Mouse (Mus musculus) liver, embryonic 11.5 days (tissue): ENCODE measurements at regions not wholly inside any gene's neighbourhood (a gene's known extent, or its start where the extent isn't known, plus 50 kb on each side); places are given as distances from the start of the nearest gene placed in this dataset.

Experiments used
- ATAC-seq: fragments of 200-750 bp; cut with Nextera tagmentation; replicated peaks from 2 replicates; pipeline ENCODE4 v1.8.0; 2017; ENCODE audit warnings: moderate number of reproducible peaks, mild to moderate bottlenecking, moderate TSS enrichment, moderate library complexity; ENCODE audit not compliant: low FRiP score
- DNase-seq: peaks from one replicate; pipeline ENCODE4 v3.0.0-alpha.2; 2017; ENCODE audit warnings: low spot score
- H3K27ac ChIP-seq: fragments of 300-500 bp; sonication (generic); 2 replicates; pipeline ENCODE4 v1.5.1; 2014; ENCODE audit warnings: mild to moderate bottlenecking, low read depth, low read length, control low read depth
- H3K27me3 ChIP-seq: fragments of 300-500 bp; sonication (generic); replicated peaks from 2 replicates; pipeline ENCODE4 v1.6.1; 2014; ENCODE audit warnings: low read length, mixed read lengths; ENCODE audit not compliant: control insufficient read depth, insufficient read depth
- H3K36me3 ChIP-seq: fragments of 300-500 bp; sonication (generic); 2 replicates; pipeline ENCODE4 v1.6.1; 2014; ENCODE audit warnings: mild to moderate bottlenecking, low read length, moderate library complexity, mixed read lengths; ENCODE audit not compliant: control insufficient read depth, insufficient read depth
- H3K4me1 ChIP-seq: fragments of 300-500 bp; sonication (generic); replicated peaks from 2 replicates; pipeline ENCODE4 v1.6.1; 2014; ENCODE audit warnings: low read length, mixed read lengths; ENCODE audit not compliant: control insufficient read depth, insufficient read depth
- H3K4me2 ChIP-seq: fragments of 300-500 bp; sonication (generic); 2 replicates; pipeline ENCODE4 v1.6.1; 2014; ENCODE audit warnings: mild to moderate bottlenecking, control low read depth, moderate library complexity
- H3K4me3 ChIP-seq: fragments of 300-500 bp; sonication (generic); 2 replicates; pipeline ENCODE4 v1.5.1; 2014; ENCODE audit warnings: low read depth, low read length, control low read depth
- H3K9ac ChIP-seq: fragments of 300-500 bp; sonication (generic); 2 replicates; pipeline ENCODE4 v1.6.1; 2014; ENCODE audit warnings: low read depth, low read length, control low read depth
- H3K9me3 ChIP-seq: fragments of 300-500 bp; sonication (generic); 2 replicates; pipeline ENCODE4 v1.6.1; 2016; ENCODE audit warnings: low read length, inconsistent platforms, mixed read lengths; ENCODE audit not compliant: control insufficient read depth
- WGBS: fragments of 180-500 bp; shearing (Covaris S2); extraction: QIAGEN DNeasy Blood & Tissue Kit; methylation state at CpG from one replicate; pipeline ENCODE4 v1.1.7; 2014; 5-methylcytosine and 5-hydroxymethylcytosine counted together

GRCm38 (mm10) chr14:29814626-29815025, 93.0 kb upstream of the Cacna2d3 start:
- no peak overlapping the region for H3K9ac ChIP-seq
- no peaks in the 10 kb centered on the region for H3K4me1 ChIP-seq
- H3K4me3 ChIP-seq, result no peak overlapping the region
- H3K9me3 ChIP-seq, result no peaks in the 10 kb centered on the region
- ATAC-seq, result no peak
- H3K27me3 ChIP-seq, result no peaks in the 10 kb centered on the region
- no peaks in the 10 kb centered on the region for H3K36me3 ChIP-seq
- H3K27ac ChIP-seq, result no peak overlapping the region
- no peak for DNase-seq
- WGBS, result 91% methylated on average over 4 of the region's 4 CpGs
- no peak overlapping the region for H3K4me2 ChIP-seq

- H3K4me2 ChIP-seq, result no peak overlapping the region
- no peak overlapping the region for H3K4me3 ChIP-seq
- DNase-seq (no peak), ATAC-seq (no peak)
- H3K9me3 ChIP-seq, result no peaks in the 10 kb centered on the region
- H3K27ac ChIP-seq, result no peak overlapping the region
- H3K27me3 ChIP-seq, result no peaks in the 10 kb centered on the region
- H3K4me1 ChIP-seq, result no peaks in the 10 kb centered on the region
- H3K36me3 ChIP-seq, result no peaks in the 10 kb centered on the region
- no peak overlapping the region for H3K9ac ChIP-seq
- 62% methylated on average over 4 of the region's 4 CpGs for WGBS
These were observed 95.9 kb upstream of the Cacna2d3 start for GRCm38 (mm10) chr14:29817548-29817947.

- no peak overlapping the region for H3K27ac ChIP-seq
- ATAC-seq, result no peak
- no peaks in the 10 kb centered on the region for H3K36me3 ChIP-seq
- no peaks in the 10 kb centered on the region for H3K27me3 ChIP-seq
- no peak for DNase-seq
- H3K9me3 ChIP-seq, result no peaks in the 10 kb centered on the region
- no peak overlapping the region for H3K4me2 ChIP-seq
- WGBS, result 83% methylated on average over 7 of the region's 7 CpGs
- no peaks in the 10 kb centered on the region for H3K4me1 ChIP-seq
- no peak overlapping the region for H3K9ac ChIP-seq
- no peak overlapping the region for H3K4me3 ChIP-seq
These were observed 96.6 kb upstream of the Cacna2d3 start for GRCm38 (mm10) chr14:29818251-29818650.

- Histone ChIP-seq H3K4me1 (no peaks in the 10 kb centered on the region), H3K4me2 (no peak overlapping the region), H3K9ac (no peak overlapping the region), H3K27ac (no peak overlapping the region), H3K36me3 (no peaks in the 10 kb centered on the region), H3K9me3 (no peaks in the 10 kb centered on the region), H3K27me3 (no peaks in the 10 kb centered on the region), H3K4me3 (no peak overlapping the region)
- WGBS, result 89% methylated on average over 2 of the region's 2 CpGs
- ATAC-seq (no peak), DNase-seq (no peak)
These were observed 97.1 kb upstream of the Cacna2d3 start for GRCm38 (mm10) chr14:29818751-29819150.

GRCm38 (mm10) chr14:29837063-29837462, 115.4 kb upstream of the Cacna2d3 start:
- ATAC-seq, result no peak
- Histone ChIP-seq H3K27me3 (no peaks in the 10 kb centered on the region), H3K4me3 (no peak overlapping the region), H3K36me3 (no peaks in the 10 kb centered on the region), H3K4me1 (no peaks in the 10 kb centered on the region), H3K27ac (no peak overlapping the region), H3K9me3 (no peaks in the 10 kb centered on the region), H3K9ac (no peak overlapping the region), H3K4me2 (no peak overlapping the region)
- 78% methylated on average over 1 of the region's 1 CpGs for WGBS
- DNase-seq, result no peak

GRCm38 (mm10) chr14:29839576-29839975, 117.9 kb upstream of the Cacna2d3 start:
- 69% methylated on average over 3 of the region's 3 CpGs for WGBS
- Histone ChIP-seq H3K4me1 (no peaks in the 10 kb centered on the region), H3K4me3 (no peak overlapping the region), H3K27me3 (no peaks in the 10 kb centered on the region), H3K27ac (no peak overlapping the region), H3K4me2 (no peak overlapping the region), H3K9ac (no peak overlapping the region), H3K9me3 (no peaks in the 10 kb centered on the region), H3K36me3 (no peaks in the 10 kb centered on the region)
- ATAC-seq (no peak), DNase-seq (no peak)

GRCm38 (mm10) chr14:29841361-29842117, 119.9 kb upstream of the Cacna2d3 start:
- no peak overlapping the region for H3K9ac ChIP-seq
- no peak overlapping the region for H3K4me2 ChIP-seq
- no peaks in the 10 kb centered on the region for H3K9me3 ChIP-seq
- no peak overlapping the region for H3K4me3 ChIP-seq
- H3K27ac ChIP-seq, result no peak overlapping the region
- no peaks in the 10 kb centered on the region for H3K36me3 ChIP-seq
- 73% methylated on average over 7 of the region's 7 CpGs for WGBS
- DNase-seq (no peak), ATAC-seq (no peak)
- H3K27me3 ChIP-seq, result no peaks in the 10 kb centered on the region
- no peaks in the 10 kb centered on the region for H3K4me1 ChIP-seq

GRCm38 (mm10) chr14:29847661-29848060, 120.4 kb upstream of the Selenok start:
- H3K9ac ChIP-seq, result no peak overlapping the region
- no peak overlapping the region for H3K27ac ChIP-seq
- H3K4me1 ChIP-seq, result no peaks in the 10 kb centered on the region
- no peaks in the 10 kb centered on the region for H3K9me3 ChIP-seq
- H3K4me2 ChIP-seq, result no peak overlapping the region
- DNase-seq (no peak), ATAC-seq (no peak)
- no peaks in the 10 kb centered on the region for H3K27me3 ChIP-seq
- WGBS, result 81% methylated on average over 7 of the region's 7 CpGs
- H3K36me3 ChIP-seq, result no peaks in the 10 kb centered on the region
- no peak overlapping the region for H3K4me3 ChIP-seq

GRCm38 (mm10) chr14:29851286-29851685, 116.8 kb upstream of the Selenok start:
- DNase-seq, result no peak
- H3K9me3 ChIP-seq, result no peaks in the 10 kb centered on the region
- no peak overlapping the region for H3K4me3 ChIP-seq
- no peaks in the 10 kb centered on the region for H3K27me3 ChIP-seq
- H3K36me3 ChIP-seq, result no peaks in the 10 kb centered on the region
- no peak overlapping the region for H3K4me2 ChIP-seq
- no peak for ATAC-seq
- no peak overlapping the region for H3K27ac ChIP-seq
- 70% methylated on average over 5 of the region's 5 CpGs for WGBS
- no peak overlapping the region for H3K9ac ChIP-seq
- no peaks in the 10 kb centered on the region for H3K4me1 ChIP-seq
